Mouse (Mus musculus): ENCODE results near the gene Tle3. TPM values are rescaled to one million over a fixed set of nuclear protein-coding genes. Genes with fewer than 3 reads are reported as not detected.

The Tle3 gene
- polyA plus RNA-seq, 1 experiment from 2014 or later, result 24.3 TPM

GRCm38 (mm10) chr9:61376650-61377049 lies 4.5 kb downstream of the Tle3 start:
- Histone ChIP-seq H3K4me3 (ENCODE audit: low read depth, low read length) (no peak overlapping the region), H3K4me2 (replicated peaks; ENCODE audit: low read depth) (peak overlapping the region; percentile 96), H3K27ac (ENCODE audit: low read depth, low read length) (peak overlapping the region; percentile 29; the same call in 1 of the 2 replicates), H3K27me3 (replicated peaks; ENCODE audit: control insufficient read depth, insufficient read depth, low read length) (no peaks in the 10 kb centered on the region), H3K4me1 (replicated peaks; ENCODE audit: control insufficient read depth, insufficient read depth, low read length) (peaks cover 40% of the 10 kb centered on the region), H3K9ac (ENCODE audit: low read depth, low read length) (no peak overlapping the region), H3K9me3 (ENCODE audit: control insufficient read depth) (no peaks in the 10 kb centered on the region), H3K36me3 (ENCODE audit: control insufficient read depth, insufficient read depth) (peaks cover 22% of the 10 kb centered on the region)
- 57% methylated on average over 3 of the region's 3 CpGs for WGBS
- no peak for ATAC-seq
- TF ChIP-seq CTCF (IDR thresholded peaks at IDR 0.05; ENCODE audit: low read depth), result no peak

- H3K9me3 ChIP-seq (ENCODE audit: control insufficient read depth), result no peaks in the 10 kb centered on the region
- H3K4me3 ChIP-seq (ENCODE audit: low read depth, low read length), result no peak overlapping the region
- H3K36me3 ChIP-seq (ENCODE audit: control insufficient read depth, insufficient read depth), result peaks cover 29% of the 10 kb centered on the region
- peak overlapping the region; percentile 96 for H3K4me2 ChIP-seq (replicated peaks; ENCODE audit: low read depth)
- ATAC-seq, result no peak
- WGBS, result 37% methylated on average over 9 of the region's 9 CpGs
- H3K27me3 ChIP-seq (replicated peaks; ENCODE audit: control insufficient read depth, insufficient read depth, low read length), result no peaks in the 10 kb centered on the region
- peaks cover 40% of the 10 kb centered on the region for H3K4me1 ChIP-seq (replicated peaks; ENCODE audit: control insufficient read depth, insufficient read depth, low read length)
- H3K27ac ChIP-seq (ENCODE audit: low read depth, low read length), result peak overlapping the region; percentile 81
- H3K9ac ChIP-seq (ENCODE audit: low read depth, low read length), result no peak overlapping the region
- peak; percentile 20; the same call in 1 of the 2 replicates for TF ChIP-seq CTCF (IDR thresholded peaks at IDR 0.05; ENCODE audit: low read depth)
Measured at GRCm38 (mm10) chr9:61377706-61378479, 5.7 kb downstream of the Tle3 start.

- Histone ChIP-seq H3K9ac (ENCODE audit: low read depth, low read length) (no peak overlapping the region), H3K4me1 (replicated peaks; ENCODE audit: control insufficient read depth, insufficient read depth, low read length) (peaks cover 44% of the 10 kb centered on the region), H3K4me3 (ENCODE audit: low read depth, low read length) (no peak overlapping the region), H3K27me3 (replicated peaks; ENCODE audit: control insufficient read depth, insufficient read depth, low read length) (no peaks in the 10 kb centered on the region), H3K36me3 (ENCODE audit: control insufficient read depth, insufficient read depth) (peaks cover 34% of the 10 kb centered on the region), H3K4me2 (replicated peaks; ENCODE audit: low read depth) (peak overlapping the region; percentile 96; the same call in 1 of the 2 replicates), H3K27ac (ENCODE audit: low read depth, low read length) (peak overlapping the region; percentile 81), H3K9me3 (ENCODE audit: control insufficient read depth) (no peaks in the 10 kb centered on the region)
- no peak for ATAC-seq
- 43% methylated on average over 8 of the region's 8 CpGs for WGBS
- no peak for TF ChIP-seq CTCF (IDR thresholded peaks at IDR 0.05; ENCODE audit: low read depth)
Measured at GRCm38 (mm10) chr9:61378516-61378915, 6.3 kb downstream of the Tle3 start.

GRCm38 (mm10) chr9:61379016-61379634 lies 7.0 kb downstream of the Tle3 start:
- peaks cover 38% of the 10 kb centered on the region for H3K36me3 ChIP-seq (ENCODE audit: control insufficient read depth, insufficient read depth)
- peak; percentile 68 for ATAC-seq
- peak; percentile 57 for TF ChIP-seq CTCF (IDR thresholded peaks at IDR 0.05; ENCODE audit: low read depth)
- no peaks in the 10 kb centered on the region for H3K27me3 ChIP-seq (replicated peaks; ENCODE audit: control insufficient read depth, insufficient read depth, low read length)
- H3K4me3 ChIP-seq (ENCODE audit: low read depth, low read length), result no peak overlapping the region
- H3K9me3 ChIP-seq (ENCODE audit: control insufficient read depth), result no peaks in the 10 kb centered on the region
- WGBS, result 49% methylated on average over 11 of the region's 11 CpGs
- no peak overlapping the region for H3K9ac ChIP-seq (ENCODE audit: low read depth, low read length)
- H3K4me1 ChIP-seq (replicated peaks; ENCODE audit: control insufficient read depth, insufficient read depth, low read length), result peaks cover 44% of the 10 kb centered on the region
- peak overlapping the region; percentile 96; the same call in 1 of the 2 replicates for H3K4me2 ChIP-seq (replicated peaks; ENCODE audit: low read depth)
- H3K27ac ChIP-seq (ENCODE audit: low read depth, low read length), result peak overlapping the region; percentile 81

GRCm38 (mm10) chr9:61380258-61381062 lies 8.3 kb downstream of the Tle3 start:
- no peak overlapping the region for H3K9ac ChIP-seq (ENCODE audit: low read depth, low read length)
- WGBS, result 52% methylated on average over 18 of the region's 18 CpGs
- H3K4me1 ChIP-seq (replicated peaks; ENCODE audit: control insufficient read depth, insufficient read depth, low read length), result peaks cover 44% of the 10 kb centered on the region
- no peaks in the 10 kb centered on the region for H3K9me3 ChIP-seq (ENCODE audit: control insufficient read depth)
- H3K27ac ChIP-seq (ENCODE audit: low read depth, low read length), result no peak overlapping the region; the same call in 1 of the 2 replicates
- ATAC-seq, result no peak
- no peak overlapping the region for H3K4me2 ChIP-seq (replicated peaks; ENCODE audit: low read depth)
- peaks cover 47% of the 10 kb centered on the region for H3K36me3 ChIP-seq (ENCODE audit: control insufficient read depth, insufficient read depth)
- no peaks in the 10 kb centered on the region for H3K27me3 ChIP-seq (replicated peaks; ENCODE audit: control insufficient read depth, insufficient read depth, low read length)
- no peak overlapping the region for H3K4me3 ChIP-seq (ENCODE audit: low read depth, low read length)
- TF ChIP-seq CTCF (IDR thresholded peaks at IDR 0.05; ENCODE audit: low read depth), result no peak

GRCm38 (mm10) chr9:61381063-61381408 lies 8.9 kb downstream of the Tle3 start:
- peaks cover 51% of the 10 kb centered on the region; the same call in 1 of the 2 replicates for H3K36me3 ChIP-seq (ENCODE audit: control insufficient read depth, insufficient read depth)
- H3K4me1 ChIP-seq (replicated peaks; ENCODE audit: control insufficient read depth, insufficient read depth, low read length), result peaks cover 44% of the 10 kb centered on the region
- H3K27ac ChIP-seq (ENCODE audit: low read depth, low read length), result peak overlapping the region; percentile 64; the same call in 1 of the 2 replicates
- no peak for TF ChIP-seq CTCF (IDR thresholded peaks at IDR 0.05; ENCODE audit: low read depth)
- no peak overlapping the region for H3K9ac ChIP-seq (ENCODE audit: low read depth, low read length)
- no peaks in the 10 kb centered on the region for H3K27me3 ChIP-seq (replicated peaks; ENCODE audit: control insufficient read depth, insufficient read depth, low read length)
- no peak overlapping the region for H3K4me2 ChIP-seq (replicated peaks; ENCODE audit: low read depth)
- no peaks in the 10 kb centered on the region for H3K9me3 ChIP-seq (ENCODE audit: control insufficient read depth)
- 69% methylated on average over 2 of the region's 2 CpGs for WGBS
- no peak for ATAC-seq
- no peak overlapping the region for H3K4me3 ChIP-seq (ENCODE audit: low read depth, low read length)
